Mouse (Mus musculus): ENCODE data around the gene Accs. TPM values are rescaled to one million over a fixed set of nuclear protein-coding genes. Genes with fewer than 3 reads are reported as not detected.

Accs gene
- polyA plus RNA-seq, 1 experiment: not detected

DNA sequence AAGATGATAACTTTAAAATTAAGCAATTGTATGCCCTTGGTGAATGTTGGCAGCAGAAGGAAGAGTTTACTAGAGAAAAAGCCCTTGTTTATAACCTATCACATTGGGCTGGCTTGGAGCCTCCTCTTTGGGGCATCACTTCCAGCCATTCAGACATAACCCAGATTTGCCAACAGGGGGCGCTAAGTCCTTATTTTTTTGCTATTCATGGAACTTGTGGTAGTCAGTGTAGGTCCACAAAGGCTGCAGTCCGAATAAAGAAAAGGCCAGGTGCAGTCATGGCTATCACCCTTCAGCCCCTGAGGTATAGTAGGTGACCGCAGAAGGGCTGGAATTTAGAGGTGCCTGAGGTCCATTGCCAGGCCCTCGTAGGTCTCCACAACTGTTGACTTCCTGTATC lies 21.1 kb upstream of the Accs start:
- H3K27ac ChIP-seq (ENCODE audit: insufficient read depth, low read depth, low read length): no peak overlapping the region
- no peak for TF ChIP-seq CTCF (IDR thresholded peaks at IDR 0.05; ENCODE audit: insufficient read depth, low read depth, low read length)
- TF ChIP-seq POLR2A (IDR thresholded peaks at IDR 0.05; ENCODE audit: insufficient read depth, low read depth, low read length): no peak
- no peak overlapping the region for H3K4me3 ChIP-seq (ENCODE audit: insufficient read depth, low read depth, low read length)
- H3K4me1 ChIP-seq (ENCODE audit: control insufficient read depth, insufficient read depth, low read length): peaks cover 12% of the 10 kb centered on the region
- 39% methylated on average over 4 of the region's 4 CpGs for WGBS

DNA sequence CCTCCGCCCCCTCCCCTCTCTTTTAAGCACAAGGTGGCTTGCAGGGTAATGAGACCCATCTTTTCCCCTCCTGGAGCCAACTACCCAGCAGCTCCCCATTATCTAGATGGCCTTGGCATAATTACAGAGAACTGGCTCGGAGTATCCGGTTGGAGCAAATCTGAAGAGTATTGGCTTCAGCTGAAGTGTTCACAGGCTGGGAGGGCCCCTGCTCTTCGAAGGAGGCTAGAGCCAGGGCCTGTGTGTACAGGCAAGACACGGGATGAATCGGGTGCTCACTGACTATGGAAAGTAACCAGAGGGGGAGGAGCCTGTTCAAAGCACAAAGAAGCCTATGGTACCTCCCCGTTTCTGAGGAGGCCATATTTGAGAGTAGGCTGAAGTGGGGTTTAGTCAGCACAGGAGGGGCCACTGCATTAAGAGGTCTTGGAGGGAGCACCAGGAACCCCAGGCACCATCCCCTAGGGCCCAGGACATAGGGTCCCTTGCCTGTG lies 19.4 kb upstream of the Accs start, which contains the start of gene Accsl:
Gene Accsl (minus strand): TSS at position 51 of the 494 bp plus-strand sequence.
- TF ChIP-seq CTCF (IDR thresholded peaks at IDR 0.05; ENCODE audit: insufficient read depth, low read depth, low read length) (no peak), POLR2A (IDR thresholded peaks at IDR 0.05; ENCODE audit: insufficient read depth, low read depth, low read length) (no peak)
- no peak within 1 kb of the TSS for H3K27ac ChIP-seq (ENCODE audit: insufficient read depth, low read depth, low read length)
- no peak within 1 kb of the TSS for H3K4me3 ChIP-seq (ENCODE audit: insufficient read depth, low read depth, low read length)
- H3K4me1 ChIP-seq (ENCODE audit: control insufficient read depth, insufficient read depth, low read length): peaks cover 10% of the 10 kb centered on the region
- whole genome bisulfite sequencing: 55% methylated on average over 7 of the region's 7 CpGs

DNA sequence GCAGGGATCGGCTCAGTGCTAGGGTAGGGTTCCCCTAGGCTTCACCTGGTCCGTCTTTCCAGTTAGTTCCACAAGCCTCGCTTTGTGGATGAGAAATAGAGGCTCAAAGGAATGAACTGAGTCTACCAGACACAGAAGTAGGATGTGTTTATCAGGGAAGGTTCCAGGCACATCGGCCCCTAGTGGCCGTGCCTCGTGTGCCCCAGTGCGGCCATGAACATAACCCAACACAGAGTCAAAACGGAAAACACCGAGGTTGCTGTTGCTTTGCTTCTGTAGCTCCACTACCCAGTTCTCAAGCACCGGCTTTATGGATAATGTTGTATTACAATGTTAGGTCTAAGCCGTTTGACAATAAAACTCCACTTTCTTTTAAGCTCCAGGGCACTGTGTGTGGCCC lies 18.8 kb upstream of the Accs start:
- 89% methylated on average over 11 of the region's 11 CpGs for WGBS
- TF ChIP-seq POLR2A (IDR thresholded peaks at IDR 0.05; ENCODE audit: insufficient read depth, low read depth, low read length): no peak
- no peak for TF ChIP-seq CTCF (IDR thresholded peaks at IDR 0.05; ENCODE audit: insufficient read depth, low read depth, low read length)
- Histone ChIP-seq H3K27ac (ENCODE audit: insufficient read depth, low read depth, low read length) (no peak overlapping the region), H3K4me1 (ENCODE audit: control insufficient read depth, insufficient read depth, low read length) (peaks cover 7% of the 10 kb centered on the region; the same call in 1 of the 2 replicates), H3K4me3 (ENCODE audit: insufficient read depth, low read depth, low read length) (no peak overlapping the region)

DNA sequence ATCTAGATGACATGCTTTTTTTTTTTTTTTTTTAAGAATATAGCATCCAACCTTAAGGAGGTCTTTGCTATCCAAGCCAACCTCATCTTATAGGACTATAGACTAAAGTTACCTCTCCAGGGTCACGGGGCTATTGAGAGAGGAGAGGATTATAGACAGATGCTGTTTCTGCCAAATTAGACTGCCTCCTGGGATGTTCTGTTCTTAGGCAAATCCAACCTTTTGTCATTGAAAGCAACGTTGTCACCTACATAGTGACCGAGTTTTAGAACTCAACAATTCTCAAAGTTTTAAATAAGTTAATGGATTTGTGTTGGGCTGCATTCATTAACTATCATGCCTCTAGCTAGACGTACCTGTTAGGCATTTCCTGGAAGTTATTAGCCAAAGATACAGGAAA lies 13.5 kb upstream of the Accs start:
- Histone ChIP-seq H3K4me3 (ENCODE audit: insufficient read depth, low read depth, low read length) (no peak overlapping the region), H3K27ac (ENCODE audit: insufficient read depth, low read depth, low read length) (no peak overlapping the region), H3K4me1 (ENCODE audit: control insufficient read depth, insufficient read depth, low read length) (no peaks in the 10 kb centered on the region)
- 74% methylated on average over 4 of the region's 4 CpGs for WGBS
- TF ChIP-seq POLR2A (IDR thresholded peaks at IDR 0.05; ENCODE audit: insufficient read depth, low read depth, low read length) (no peak), CTCF (IDR thresholded peaks at IDR 0.05; ENCODE audit: insufficient read depth, low read depth, low read length) (no peak)

DNA sequence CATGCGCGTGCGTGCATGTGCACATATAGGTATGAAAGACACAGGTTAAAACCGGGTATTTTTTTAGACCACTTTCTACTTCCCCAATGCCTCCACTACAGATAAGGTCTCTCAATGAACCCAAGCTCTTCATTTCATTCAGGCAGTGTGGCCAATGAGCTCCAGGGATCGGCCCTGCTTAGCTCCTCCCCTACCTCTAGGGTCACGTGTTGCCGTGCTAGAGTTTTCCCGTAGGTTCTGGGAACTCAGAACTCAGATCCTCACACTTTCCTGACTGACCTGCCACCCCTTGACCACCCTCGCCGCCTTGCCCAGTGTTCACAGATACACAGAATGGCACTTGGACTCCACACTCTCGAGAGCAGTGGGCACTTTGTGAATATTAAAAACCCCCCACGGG lies 9.1 kb upstream of the Accs start:
- WGBS: 72% methylated on average over 12 of the region's 12 CpGs
- H3K4me1 ChIP-seq (ENCODE audit: control insufficient read depth, insufficient read depth, low read length): no peaks in the 10 kb centered on the region
- no peak overlapping the region for H3K4me3 ChIP-seq (ENCODE audit: insufficient read depth, low read depth, low read length)
- TF ChIP-seq CTCF (IDR thresholded peaks at IDR 0.05; ENCODE audit: insufficient read depth, low read depth, low read length) (no peak), POLR2A (IDR thresholded peaks at IDR 0.05; ENCODE audit: insufficient read depth, low read depth, low read length) (no peak)
- no peak overlapping the region for H3K27ac ChIP-seq (ENCODE audit: insufficient read depth, low read depth, low read length)

DNA sequence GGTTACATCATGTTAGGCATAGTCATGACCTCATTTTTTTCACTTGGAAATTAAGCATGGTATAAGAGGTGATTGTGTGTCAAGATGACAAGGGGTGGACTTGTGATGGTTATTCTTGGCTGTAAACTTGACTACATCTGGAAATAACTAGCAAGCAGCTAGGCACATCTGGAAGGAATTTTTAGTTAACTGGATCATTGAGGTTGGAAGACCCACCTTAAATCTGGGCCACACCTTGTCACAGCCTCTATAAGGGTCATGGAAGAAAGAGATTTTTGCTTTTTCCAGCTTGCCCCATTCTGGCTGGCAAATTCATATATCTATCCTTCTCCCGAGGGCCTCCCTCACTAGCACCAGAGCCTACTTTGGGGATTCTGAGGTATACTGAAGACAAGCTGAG lies 1.6 kb upstream of the Accs start:
- Histone ChIP-seq H3K4me1 (ENCODE audit: control insufficient read depth, insufficient read depth, low read length) (0 out of 2 replicates have a peak, but pooled peaks cover 3% of the 10 kb centered on the region), H3K4me3 (ENCODE audit: insufficient read depth, low read depth, low read length) (no peak overlapping the region), H3K27ac (ENCODE audit: insufficient read depth, low read depth, low read length) (no peak overlapping the region)
- TF ChIP-seq POLR2A (IDR thresholded peaks at IDR 0.05; ENCODE audit: insufficient read depth, low read depth, low read length) (no peak), CTCF (IDR thresholded peaks at IDR 0.05; ENCODE audit: insufficient read depth, low read depth, low read length) (no peak)
- WGBS: 94% methylated on average over 1 of the region's 1 CpGs

DNA sequence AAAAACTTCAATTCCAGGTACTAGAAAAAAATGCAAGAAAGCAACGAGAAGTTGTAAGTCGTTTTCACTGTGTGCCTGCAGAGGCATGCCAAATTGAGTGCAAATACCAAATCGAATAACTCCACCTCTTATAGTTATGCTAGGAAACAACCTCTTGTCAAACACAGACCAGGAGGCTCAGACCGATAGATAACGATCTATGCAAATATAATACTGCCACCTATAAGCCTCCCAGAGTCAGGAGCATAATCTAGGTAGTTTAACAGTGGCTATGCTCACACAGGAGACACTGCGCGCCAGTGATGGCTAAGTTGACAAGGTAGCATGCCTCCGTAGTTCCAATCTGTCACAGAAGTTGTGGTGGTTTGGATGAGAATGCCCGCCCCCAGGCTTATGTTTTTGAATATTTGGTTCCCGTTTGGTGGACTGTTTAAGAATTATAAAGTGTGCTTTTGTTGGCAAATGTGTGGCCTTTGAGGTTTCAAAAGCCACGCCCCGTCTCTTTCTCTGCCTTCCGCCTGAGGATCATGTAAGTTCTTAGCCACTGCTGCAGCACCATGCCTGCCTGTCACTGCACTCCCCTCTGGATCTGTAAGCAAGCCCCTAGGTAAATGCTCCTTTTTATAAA lies 688 bp upstream of the Accs start:
- 0 out of 2 replicates have a peak, but pooled peaks cover 3% of the 10 kb centered on the region for H3K4me1 ChIP-seq (ENCODE audit: control insufficient read depth, insufficient read depth, low read length)
- no peak for TF ChIP-seq POLR2A (IDR thresholded peaks at IDR 0.05; ENCODE audit: insufficient read depth, low read depth, low read length)
- no peak for TF ChIP-seq CTCF (IDR thresholded peaks at IDR 0.05; ENCODE audit: insufficient read depth, low read depth, low read length)
- H3K4me3 ChIP-seq (ENCODE audit: insufficient read depth, low read depth, low read length): no peak overlapping the region
- H3K27ac ChIP-seq (ENCODE audit: insufficient read depth, low read depth, low read length): no peak overlapping the region
- 44% methylated on average over 13 of the region's 13 CpGs for WGBS

DNA sequence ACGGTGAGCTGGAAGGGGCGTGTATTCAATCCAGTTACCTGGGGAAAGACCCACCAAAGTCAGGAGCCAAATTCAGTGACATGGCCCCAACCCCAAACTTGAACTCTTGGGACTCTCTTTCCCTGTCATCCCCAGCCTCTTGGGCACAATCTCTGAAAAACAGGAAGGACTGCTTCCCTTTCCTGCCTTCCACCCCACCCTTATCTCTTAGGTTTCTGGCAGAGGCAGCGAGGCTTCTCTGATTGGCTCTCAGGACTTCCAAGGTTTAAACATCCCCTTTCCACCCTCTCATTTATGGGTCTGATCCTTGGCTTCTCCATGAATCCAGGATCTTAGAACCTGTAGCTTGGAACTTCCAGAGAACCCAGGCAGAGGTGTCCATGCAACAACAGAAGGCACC lies 8.4 kb downstream of the Accs start:
- TF ChIP-seq POLR2A (IDR thresholded peaks at IDR 0.05; ENCODE audit: insufficient read depth, low read depth, low read length) (no peak), CTCF (IDR thresholded peaks at IDR 0.05; ENCODE audit: insufficient read depth, low read depth, low read length) (no peak)
- Histone ChIP-seq H3K4me3 (ENCODE audit: insufficient read depth, low read depth, low read length) (no peak overlapping the region), H3K27ac (ENCODE audit: insufficient read depth, low read depth, low read length) (no peak overlapping the region), H3K4me1 (ENCODE audit: control insufficient read depth, insufficient read depth, low read length) (peaks cover 2% of the 10 kb centered on the region)
- WGBS: 96% methylated on average over 3 of the region's 3 CpGs

DNA sequence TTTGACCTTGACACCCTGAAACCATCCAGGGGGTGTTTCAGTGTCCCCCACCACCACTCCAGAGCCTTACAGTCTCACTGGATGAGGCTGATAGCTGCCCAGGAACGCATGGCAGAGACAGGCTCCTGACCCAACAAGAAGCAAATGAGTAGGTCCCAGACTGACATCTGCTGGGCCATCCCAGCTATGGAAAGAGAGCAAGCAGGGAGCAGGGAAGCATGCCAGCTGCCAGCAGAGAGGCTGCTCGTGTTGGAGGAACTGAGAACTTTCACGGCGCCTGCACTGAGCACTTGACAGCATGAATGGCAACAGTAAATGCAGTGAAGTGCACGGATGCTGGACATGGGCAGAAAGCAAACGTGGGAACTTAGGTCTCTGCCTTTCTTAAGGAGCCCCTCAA lies 9.6 kb downstream of the Accs start:
- H3K4me3 ChIP-seq (ENCODE audit: insufficient read depth, low read depth, low read length): no peak overlapping the region
- H3K4me1 ChIP-seq (ENCODE audit: control insufficient read depth, insufficient read depth, low read length): peaks cover 12% of the 10 kb centered on the region
- H3K27ac ChIP-seq (ENCODE audit: insufficient read depth, low read depth, low read length): no peak overlapping the region
- WGBS: 79% methylated on average over 6 of the region's 6 CpGs
- no peak for TF ChIP-seq POLR2A (IDR thresholded peaks at IDR 0.05; ENCODE audit: insufficient read depth, low read depth, low read length)
- TF ChIP-seq CTCF (IDR thresholded peaks at IDR 0.05; ENCODE audit: insufficient read depth, low read depth, low read length): no peak
